Mouse (Mus musculus) bone marrow, adult 2 months (tissue): Measurements from ENCODE around the gene Btbd16.
A peak's percentile ranks its signal among the peaks of the same experiment; 100 is the strongest.

ENCODE experiments used
- CTCF ChIP-seq: fragments of 200-500 bp; IDR thresholded peaks from 2 replicates; pipeline ENCODE4 v1.5.1; 2011; ENCODE audit warnings: low read length, control low read depth; ENCODE audit not compliant: control insufficient read depth, insufficient read depth
- POLR2A ChIP-seq: fragments of 200-500 bp; IDR thresholded peaks from 2 replicates; pipeline ENCODE4 v1.6.1; 2011; ENCODE audit warnings: low read depth, mild to moderate bottlenecking, control low read depth, low read length, borderline replicate concordance; ENCODE audit not compliant: control insufficient read depth

- TF ChIP-seq CTCF (peak; percentile 41), POLR2A (no peak)
Measured at GRCm38 (mm10) chr7:130796786-130797185, 22.9 kb downstream of the Btbd16 start.
